Mouse (Mus musculus): ENCODE results near the gene Trpm6. TPM values are rescaled to one million over a fixed set of nuclear protein-coding genes. Genes with fewer than 3 reads are reported as not detected.

Gene Trpm6
- polyA plus RNA-seq (2012) = not detected in 2 replicates

GRCm38 (mm10) chr19:18749598-18750339 lies at the start of gene Trpm6:
Gene Trpm6 (plus strand): TSS chr19:18749983.

GRCm38 (mm10) chr19:18712866-18713300 lies 36.9 kb upstream of the Trpm6 start, which contains the start of gene D030056L22Rik:
Gene D030056L22Rik (plus strand): TSS chr19:18713193.

Other genes with a start within 250 kb of the Trpm6 start
- 418 and 553 TPM in 2 replicates for gene Ostf1, start 118.2 kb upstream of the Trpm6 start, polyA plus RNA-seq (2012)
- 0.97 and 1.2 TPM in 2 replicates for gene Nmrk1, start 118.0 kb upstream of the Trpm6 start, polyA plus RNA-seq (2012)
- 18.5 and 19.6 TPM in 2 replicates for gene Carnmt1, start 79.2 kb upstream of the Trpm6 start, polyA plus RNA-seq (2012)
- gene D030056L22Rik, start 36.8 kb upstream of the Trpm6 start, polyA plus RNA-seq (2012) = 18.1 and 21.2 TPM in 2 replicates